Mouse (Mus musculus): ENCODE measurements at regions not wholly inside any gene's neighbourhood (a gene's known extent, or its start where the extent isn't known, plus 50 kb on each side); places are given as distances from the start of the nearest gene placed in this dataset.

- no peak for DNase-seq
Observed at GRCm38 (mm10) chr6:98597612-98598011, 255.1 kb upstream of the Gm765 start.

- DNase-seq = no peak
Observed at GRCm38 (mm10) chr6:98590989-98591388, 248.4 kb upstream of the Gm765 start.

DNA sequence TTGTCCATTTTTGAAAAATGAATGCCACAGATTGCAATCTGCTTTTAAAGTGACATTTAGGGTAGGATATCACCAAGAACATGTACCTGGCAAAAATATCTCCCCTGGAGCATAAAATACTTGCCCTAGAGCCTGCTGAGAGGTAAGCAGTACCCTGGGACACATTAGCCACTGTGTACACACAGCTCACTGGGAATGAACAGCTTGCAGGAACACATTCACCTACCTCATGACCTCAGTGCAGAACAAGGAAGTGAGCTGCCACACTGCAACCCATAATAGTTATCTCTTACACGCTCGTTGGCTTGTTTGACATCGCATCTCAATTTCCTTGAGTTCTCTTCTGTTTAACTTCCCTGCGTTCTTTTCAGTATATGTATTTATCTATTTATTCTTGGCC lies 246.4 kb upstream of the Gm765 start:
- no peak for DNase-seq

DNA sequence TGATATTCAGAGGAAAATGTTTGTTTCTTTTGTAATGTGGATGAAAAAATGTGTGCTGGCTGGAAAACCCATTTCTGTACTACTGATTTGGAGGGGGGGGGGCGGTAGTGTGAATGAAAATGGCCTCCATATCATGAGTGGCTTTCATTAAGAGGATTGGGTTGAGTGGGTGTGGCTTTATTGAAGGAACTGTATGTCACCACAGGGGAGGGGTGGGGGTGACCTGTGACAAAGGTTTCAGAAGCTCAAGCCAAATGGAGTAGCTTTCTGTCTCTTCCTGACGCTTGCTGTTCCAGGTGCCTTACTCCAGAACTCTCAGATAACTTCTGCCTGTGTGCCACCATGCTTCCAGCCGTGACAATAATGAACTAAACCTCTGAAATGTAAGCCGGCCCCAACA lies 242.0 kb upstream of the Gm765 start:
- DNase-seq = no peak

DNA sequence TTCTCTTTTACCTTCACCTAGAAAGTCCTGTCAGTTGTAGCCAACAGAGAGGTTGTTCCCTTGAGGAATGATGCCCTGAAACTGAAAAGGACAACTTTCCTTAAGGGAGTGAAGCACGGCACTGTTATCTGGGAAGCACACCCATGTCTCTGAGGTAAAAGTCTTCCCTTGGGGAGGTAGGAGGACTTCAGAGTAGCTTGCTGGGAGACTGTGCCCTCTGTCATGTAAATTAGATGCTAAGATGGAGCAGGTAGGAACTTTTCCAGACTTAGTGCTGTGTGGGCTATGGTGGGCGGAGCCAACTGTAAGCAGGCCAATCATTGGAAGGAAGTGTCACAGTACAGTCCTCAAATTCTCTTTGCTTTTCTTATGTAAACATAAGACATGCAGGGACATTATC lies 240.3 kb upstream of the Gm765 start:
- no peak for DNase-seq

GRCm38 (mm10) chr6:98575227-98575626 lies 232.7 kb upstream of the Gm765 start:
- DNase-seq = no peak

DNA sequence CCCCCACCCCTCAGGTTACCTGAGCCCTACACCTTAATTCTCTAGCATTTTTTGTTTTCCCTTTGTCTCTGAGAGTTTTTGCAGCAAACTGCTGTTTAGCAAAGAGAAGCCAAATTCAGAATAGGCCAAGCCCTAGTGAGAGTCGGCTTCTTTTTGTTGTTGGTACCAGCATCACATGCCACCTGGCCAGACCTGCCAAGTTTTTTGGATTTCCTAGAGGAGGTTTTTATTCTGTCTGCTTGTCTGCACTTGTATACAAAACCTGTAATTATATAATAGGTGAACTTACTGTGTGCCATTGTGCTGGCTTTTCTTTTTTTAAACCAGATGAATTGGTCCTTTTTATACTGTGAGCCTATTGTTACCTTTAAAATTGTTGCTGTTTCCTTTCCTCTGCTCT lies 213.1 kb upstream of the Gm765 start:
- DNase-seq = no peak

- no peak for DNase-seq
Observed at GRCm38 (mm10) chr6:98553922-98554321, 211.4 kb upstream of the Gm765 start.

- no peak for DNase-seq
Observed at GRCm38 (mm10) chr6:98551781-98552180, 209.2 kb upstream of the Gm765 start.

- no peak for DNase-seq
Observed at GRCm38 (mm10) chr6:98526882-98527440, 184.4 kb upstream of the Gm765 start.

DNA sequence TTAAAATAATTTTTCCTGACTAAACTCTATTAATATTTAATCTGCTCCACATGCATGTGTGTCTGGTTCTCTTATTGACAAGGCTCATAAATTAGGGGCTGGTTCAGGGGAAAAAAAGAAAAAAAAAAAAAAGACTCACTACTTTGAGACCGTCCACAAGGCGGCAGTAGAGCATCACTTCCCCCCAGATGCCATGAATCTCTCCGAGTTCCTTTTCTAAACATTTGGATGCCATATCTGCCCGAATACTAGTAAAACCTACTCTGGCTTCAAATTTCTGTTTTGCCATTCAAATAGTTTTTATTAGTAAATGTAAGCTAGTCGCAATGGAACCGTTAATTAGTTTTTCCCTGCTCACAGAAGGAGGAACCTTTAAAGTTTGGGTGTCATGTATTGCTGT lies 182.7 kb upstream of the Gm765 start:
- peak; percentile 77 for DNase-seq

GRCm38 (mm10) chr6:98524659-98525058 lies 182.1 kb upstream of the Gm765 start:
- DNase-seq = no peak

- DNase-seq = no peak
Observed at GRCm38 (mm10) chr6:98521526-98521925, 179.0 kb upstream of the Gm765 start.

- DNase-seq = no peak
Observed at GRCm38 (mm10) chr6:98514826-98515225, 172.3 kb upstream of the Gm765 start.

DNA sequence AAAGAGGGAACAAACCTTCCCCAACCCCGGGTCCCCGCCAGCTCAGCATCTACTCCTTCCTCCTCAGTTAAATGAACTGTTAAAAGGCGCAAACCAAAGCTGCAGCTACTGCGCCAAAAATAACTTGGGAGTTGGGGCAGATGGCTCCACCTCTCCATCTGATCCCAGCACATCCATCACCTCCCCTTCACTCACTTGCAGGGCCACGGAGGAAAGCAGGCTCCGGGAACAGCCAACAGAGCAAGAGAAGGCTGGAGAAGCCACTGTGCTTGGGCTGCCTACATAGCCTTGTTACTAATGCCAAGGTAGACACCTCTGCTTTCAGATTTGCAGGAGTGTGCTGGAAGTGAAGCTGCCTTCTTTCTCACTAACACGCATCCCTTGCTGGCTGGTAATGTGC lies 171.8 kb upstream of the Gm765 start:
- DNase-seq = no peak

DNA sequence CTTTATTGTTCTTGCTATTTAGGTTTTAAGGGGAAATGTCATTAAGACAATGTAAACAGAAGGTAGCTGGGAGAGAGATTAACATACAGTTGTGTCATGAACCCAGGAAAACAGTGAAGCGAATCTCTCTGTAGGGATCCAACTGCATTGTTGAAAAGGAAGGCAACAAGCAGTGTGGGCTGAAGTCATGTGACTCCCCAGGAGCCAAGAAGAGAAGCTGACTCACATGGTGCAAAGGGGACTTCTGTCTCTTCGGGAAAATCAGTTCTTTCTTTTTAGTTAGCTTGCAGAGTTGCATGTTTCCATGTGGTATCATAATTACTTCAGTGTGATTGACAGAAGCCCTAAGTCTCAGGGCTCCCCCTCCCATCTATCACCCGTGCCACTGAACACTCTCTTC lies 170.7 kb upstream of the Gm765 start:
- DNase-seq = no peak

DNA sequence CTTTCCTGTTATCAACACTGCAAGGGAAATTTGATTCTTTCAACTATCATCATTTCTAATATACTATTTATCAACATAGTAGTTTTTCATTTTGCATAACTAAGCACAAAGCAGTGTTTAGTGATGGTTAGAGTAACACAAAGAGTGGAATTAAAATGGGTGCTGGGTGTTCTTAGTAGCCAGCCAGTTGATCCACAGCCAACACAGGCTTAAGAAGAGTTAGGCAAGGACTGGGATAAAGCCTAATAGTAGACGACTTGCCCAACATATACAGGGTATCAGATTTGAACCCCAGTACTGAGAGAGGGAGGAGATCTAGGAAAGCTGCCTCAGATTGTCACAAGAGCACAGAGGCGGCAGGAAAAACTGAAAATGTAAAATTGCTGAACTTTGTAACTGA lies 160.2 kb upstream of the Gm765 start:
- DNase-seq = no peak

DNA sequence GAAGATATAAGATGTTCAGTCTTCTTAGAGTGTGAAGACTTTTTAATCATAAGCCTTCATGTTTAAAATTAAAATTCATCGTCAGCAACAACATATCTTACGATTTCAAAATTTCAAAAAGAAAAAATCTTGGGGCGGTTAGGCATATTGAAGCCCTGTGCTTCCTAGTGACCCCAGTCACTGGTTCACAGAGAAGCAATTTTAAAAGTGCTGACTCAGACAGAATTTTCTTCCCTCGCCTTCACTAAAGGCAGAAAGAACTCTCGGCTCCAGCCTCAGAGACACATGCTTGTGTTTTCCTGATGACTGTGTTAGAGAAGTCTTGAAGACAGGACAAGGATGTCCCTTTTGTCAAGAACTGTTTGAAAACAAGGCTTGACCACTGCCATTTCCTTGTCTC lies 157.2 kb upstream of the Gm765 start:
- no peak for DNase-seq

- DNase-seq = no peak
Observed at GRCm38 (mm10) chr6:98486626-98487025, 144.1 kb upstream of the Gm765 start.

GRCm38 (mm10) chr6:98483319-98484123 lies 141.0 kb upstream of the Gm765 start:
- DNase-seq = no peak

DNA sequence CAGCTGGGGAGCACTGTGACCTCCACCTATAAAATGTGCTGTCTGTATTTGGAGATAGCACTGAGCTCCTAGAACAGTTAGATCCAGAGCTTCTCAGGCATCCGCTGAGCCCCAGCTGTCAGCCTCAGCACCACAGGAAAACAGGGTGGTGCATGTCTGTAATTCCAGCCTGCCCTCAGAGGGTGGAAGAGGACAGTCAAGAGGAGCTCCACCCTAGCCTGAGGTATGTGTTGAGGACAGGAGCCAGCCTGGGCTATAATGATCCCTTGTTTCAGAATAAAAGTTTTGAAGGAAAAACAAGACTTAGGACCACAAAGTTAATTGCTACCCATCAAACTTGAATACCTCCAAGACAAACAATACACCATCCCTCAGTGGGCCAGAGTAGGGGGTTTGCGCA lies 139.8 kb upstream of the Gm765 start:
- DNase-seq = no peak

GRCm38 (mm10) chr6:98467563-98467962 lies 125.0 kb upstream of the Gm765 start:
- DNase-seq = no peak

GRCm38 (mm10) chr6:98452277-98452676 lies 109.7 kb upstream of the Gm765 start:
- DNase-seq = no peak

- DNase-seq = no peak
Observed at GRCm38 (mm10) chr6:98435676-98436075, 93.1 kb upstream of the Gm765 start.

GRCm38 (mm10) chr6:98433286-98433685 lies 90.7 kb upstream of the Gm765 start:
- DNase-seq = no peak

Data from right cerebral cortex, postnatal 14 days (tissue).